Mouse (Mus musculus): ENCODE measurements around the gene Ankrd39. TPM values are rescaled to one million over a fixed set of nuclear protein-coding genes. Genes with fewer than 3 reads are reported as not detected.
"Not testable (repeated sequence)": the region's sequence is repeated elsewhere in the genome, so short reads cannot be mapped to it uniquely, and the experiment has no call there.

The Ankrd39 gene
- polyA plus RNA-seq, 1 experiment from 2014 or later = 26.8 TPM

DNA sequence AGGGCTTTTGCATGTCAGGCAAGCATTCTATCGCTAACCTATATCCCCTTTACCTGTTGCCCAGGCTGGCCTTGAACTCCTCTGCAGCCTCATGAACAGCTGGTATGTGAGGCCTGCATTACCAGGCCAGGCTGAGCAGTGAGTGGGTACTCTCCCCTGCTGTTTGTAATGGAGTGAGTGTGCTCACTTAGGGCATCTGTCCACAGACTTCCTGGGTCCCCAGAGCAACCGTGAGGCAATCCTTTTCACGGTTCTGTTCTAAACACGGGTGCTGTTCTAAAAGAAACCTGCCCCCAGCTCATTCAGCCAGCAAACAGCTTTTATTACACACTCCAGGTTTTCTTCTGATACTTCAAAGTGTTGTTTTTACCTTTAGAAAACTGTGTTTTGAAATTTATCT, 8.5 kb downstream of the Ankrd39 start:
- no peaks in the 10 kb centered on the region for H3K27me3 ChIP-seq (replicated peaks; ENCODE audit: control insufficient read depth, insufficient read depth, low read length)
- peak overlapping the region; percentile 54 for H3K27ac ChIP-seq (ENCODE audit: low read length)
- no peak for ATAC-seq
- H3K4me2 ChIP-seq (ENCODE audit: low read depth, low read length) = no peak overlapping the region
- peaks cover 16% of the 10 kb centered on the region for H3K36me3 ChIP-seq (ENCODE audit: control insufficient read depth, insufficient read depth, low read length)
- no peaks in the 10 kb centered on the region for H3K9me3 ChIP-seq (ENCODE audit: control insufficient read depth, low read length)
- no peaks in the 10 kb centered on the region for H3K4me1 ChIP-seq (ENCODE audit: control insufficient read depth, insufficient read depth, low read length)
- H3K4me3 ChIP-seq (ENCODE audit: low read length) = no peak overlapping the region
- 74% methylated on average over 4 of the region's 4 CpGs for WGBS
- H3K9ac ChIP-seq (ENCODE audit: low read depth, low read length) = no peak overlapping the region

DNA sequence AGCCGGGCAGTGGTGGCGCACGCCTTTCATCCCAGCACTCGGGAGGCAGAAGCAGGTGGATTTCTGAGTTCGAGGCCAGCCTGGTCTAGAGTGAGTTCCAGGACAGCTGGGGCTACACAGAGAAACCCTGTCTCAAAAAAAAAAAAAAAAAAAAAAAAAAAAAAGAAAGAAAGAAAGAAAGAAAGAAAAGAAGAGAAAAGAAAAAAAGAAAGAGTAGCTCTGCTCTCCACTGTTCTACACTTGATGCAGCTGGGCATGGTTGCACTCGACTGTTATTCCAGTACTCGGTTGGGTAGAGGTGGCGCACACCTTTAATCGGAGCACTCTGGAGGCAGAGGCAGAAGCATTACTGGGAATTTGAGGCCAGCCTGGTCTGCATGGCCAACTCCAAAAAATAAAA, 10.5 kb downstream of the Ankrd39 start, which contains the start of gene Ankrd23:
Gene Ankrd23 (minus strand): TSS at position 101 of the 400 bp plus-strand sequence.
- H3K4me2 ChIP-seq (ENCODE audit: low read depth, low read length); H3K9ac ChIP-seq (ENCODE audit: low read depth, low read length); ATAC-seq; H3K9me3 ChIP-seq (ENCODE audit: control insufficient read depth, low read length); H3K27me3 ChIP-seq (replicated peaks; ENCODE audit: control insufficient read depth, insufficient read depth, low read length); H3K27ac ChIP-seq (ENCODE audit: low read length); H3K4me3 ChIP-seq (ENCODE audit: low read length); H3K4me1 ChIP-seq (ENCODE audit: control insufficient read depth, insufficient read depth, low read length): not testable (repeated sequence)
- 94% methylated on average over 9 of the region's 9 CpGs for WGBS
- peaks cover 14% of the 10 kb centered on the region for H3K36me3 ChIP-seq (ENCODE audit: control insufficient read depth, insufficient read depth, low read length)

DNA sequence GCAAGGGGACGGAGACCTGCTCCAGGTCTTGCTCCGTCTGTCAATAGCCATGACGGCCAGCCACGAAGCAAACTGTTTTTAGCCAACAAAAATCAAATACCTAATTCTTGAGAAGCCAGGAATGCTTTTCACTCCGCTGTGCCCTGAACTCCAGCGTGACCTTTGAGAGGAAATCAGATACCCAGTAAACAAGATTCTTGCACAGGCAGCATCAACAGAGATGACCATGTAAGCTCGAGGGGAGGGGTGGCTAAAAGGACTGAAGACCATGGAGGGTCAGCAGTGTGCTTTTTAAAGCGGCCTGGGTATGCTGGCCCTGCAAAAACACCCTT, 10.9 kb downstream of the Ankrd39 start:
- no peaks in the 10 kb centered on the region for H3K27me3 ChIP-seq (replicated peaks; ENCODE audit: control insufficient read depth, insufficient read depth, low read length)
- no peaks in the 10 kb centered on the region for H3K4me1 ChIP-seq (ENCODE audit: control insufficient read depth, insufficient read depth, low read length)
- WGBS = 59% methylated on average over 8 of the region's 8 CpGs
- no peaks in the 10 kb centered on the region for H3K9me3 ChIP-seq (ENCODE audit: control insufficient read depth, low read length)
- H3K4me3 ChIP-seq (ENCODE audit: low read length) = no peak overlapping the region
- H3K36me3 ChIP-seq (ENCODE audit: control insufficient read depth, insufficient read depth, low read length) = peaks cover 10% of the 10 kb centered on the region
- ATAC-seq = no peak
- H3K27ac ChIP-seq (ENCODE audit: low read length) = no peak overlapping the region
- H3K9ac ChIP-seq (ENCODE audit: low read depth, low read length) = no peak overlapping the region
- no peak overlapping the region for H3K4me2 ChIP-seq (ENCODE audit: low read depth, low read length)

DNA sequence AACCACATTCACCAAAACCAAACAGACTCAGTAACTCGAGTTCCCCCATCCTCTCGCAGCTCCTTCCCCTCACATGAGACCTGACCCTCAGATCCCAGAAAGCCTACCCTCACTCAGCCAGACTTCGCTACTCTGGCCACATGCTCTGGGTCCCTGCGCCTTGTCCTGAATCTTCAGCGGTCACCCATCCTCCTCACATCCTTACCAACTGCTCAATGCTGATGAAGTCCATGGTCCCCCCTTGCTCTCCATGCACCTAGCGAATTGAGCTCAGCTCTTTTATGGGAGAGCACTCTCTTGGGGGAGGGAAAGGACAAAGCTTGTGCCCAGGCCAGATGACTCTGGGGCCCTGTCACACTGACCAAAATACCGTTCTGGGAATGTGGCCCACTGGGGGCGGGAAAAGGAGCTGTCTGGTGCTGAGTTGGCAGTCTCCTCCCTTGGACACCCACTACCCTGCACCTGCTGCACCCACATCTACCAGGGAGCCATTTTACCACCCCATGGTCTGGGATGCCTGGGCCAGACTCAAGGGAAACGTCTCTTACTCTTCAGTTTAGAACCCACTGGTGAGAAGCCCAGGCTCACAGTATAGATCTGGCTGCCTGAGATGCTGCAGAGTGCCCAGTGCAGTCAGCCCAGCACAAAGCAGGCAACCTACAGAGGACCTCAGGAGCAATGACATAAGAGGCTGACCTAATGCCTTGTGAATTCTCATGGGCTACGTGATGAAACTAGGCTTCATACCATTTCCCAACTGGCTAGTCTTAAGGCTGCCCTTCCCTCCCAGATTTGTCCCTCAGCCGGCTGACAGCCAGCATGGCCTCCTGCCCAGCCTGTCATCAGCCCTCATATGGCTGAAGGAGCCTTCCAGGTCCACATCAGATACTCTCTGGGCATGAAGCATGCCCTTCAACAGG, 11.5 kb downstream of the Ankrd39 start:
- no peak overlapping the region for H3K4me3 ChIP-seq (ENCODE audit: low read length)
- H3K27ac ChIP-seq (ENCODE audit: low read length) = no peak overlapping the region
- H3K4me2 ChIP-seq (ENCODE audit: low read depth, low read length) = no peak overlapping the region
- no peaks in the 10 kb centered on the region for H3K27me3 ChIP-seq (replicated peaks; ENCODE audit: control insufficient read depth, insufficient read depth, low read length)
- ATAC-seq = no peak
- no peak overlapping the region for H3K9ac ChIP-seq (ENCODE audit: low read depth, low read length)
- H3K4me1 ChIP-seq (ENCODE audit: control insufficient read depth, insufficient read depth, low read length) = no peaks in the 10 kb centered on the region
- 82% methylated on average over 11 of the region's 11 CpGs for WGBS
- peaks cover 7% of the 10 kb centered on the region for H3K36me3 ChIP-seq (ENCODE audit: control insufficient read depth, insufficient read depth, low read length)
- no peaks in the 10 kb centered on the region for H3K9me3 ChIP-seq (ENCODE audit: control insufficient read depth, low read length)

DNA sequence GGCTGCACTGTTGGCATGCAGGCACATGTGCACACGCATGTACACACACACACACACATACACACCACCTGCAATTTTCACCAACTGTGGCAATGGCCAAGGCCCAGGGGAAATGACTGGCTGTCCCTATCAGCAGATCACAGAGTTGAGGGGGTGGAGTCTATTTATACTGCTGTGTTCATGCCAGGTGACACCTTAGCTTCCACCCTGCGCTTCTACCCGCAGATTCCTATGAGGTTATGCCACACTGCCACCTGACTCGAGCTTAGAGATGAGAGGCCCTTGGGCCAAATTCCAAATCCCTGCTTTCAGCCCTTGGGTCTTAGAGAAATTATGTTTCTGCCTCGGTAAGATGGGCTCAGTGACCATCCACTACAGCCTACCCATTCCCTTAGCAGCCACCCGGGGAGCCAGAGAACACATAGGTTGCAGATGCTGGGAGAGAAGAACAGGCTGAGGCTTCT, 12.6 kb downstream of the Ankrd39 start:
- Histone ChIP-seq H3K9me3 (ENCODE audit: control insufficient read depth, low read length) (no peaks in the 10 kb centered on the region), H3K27me3 (replicated peaks; ENCODE audit: control insufficient read depth, insufficient read depth, low read length) (no peaks in the 10 kb centered on the region), H3K4me1 (ENCODE audit: control insufficient read depth, insufficient read depth, low read length) (no peaks in the 10 kb centered on the region), H3K4me2 (ENCODE audit: low read depth, low read length) (no peak overlapping the region), H3K4me3 (ENCODE audit: low read length) (no peak overlapping the region), H3K36me3 (ENCODE audit: control insufficient read depth, insufficient read depth, low read length) (peaks cover 7% of the 10 kb centered on the region), H3K9ac (ENCODE audit: low read depth, low read length) (no peak overlapping the region), H3K27ac (ENCODE audit: low read length) (no peak overlapping the region)
- 69% methylated on average over 6 of the region's 6 CpGs for whole genome bisulfite sequencing
- 0 out of 2 replicates have a peak, but pooled peaks have one; percentile 35 for ATAC-seq

DNA sequence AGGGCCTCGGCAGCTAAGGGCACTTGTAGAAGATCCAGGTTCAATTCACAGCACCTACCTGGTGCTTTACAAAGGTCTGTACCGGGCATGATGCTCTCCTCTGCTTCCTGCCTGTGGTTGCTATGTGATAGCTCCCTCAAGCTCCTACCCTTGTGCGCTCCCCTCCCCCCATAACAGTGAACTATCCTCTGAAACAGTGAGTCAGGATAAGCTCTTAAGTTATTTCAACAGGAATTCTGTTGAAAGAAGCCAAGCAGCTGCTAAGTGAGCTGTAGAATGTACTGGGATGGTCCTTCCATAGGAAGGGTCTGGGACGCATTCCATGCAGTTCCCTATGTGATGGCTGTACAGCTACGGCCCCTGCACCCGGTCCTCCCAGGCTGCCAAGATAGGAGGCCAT, 13.7 kb downstream of the Ankrd39 start:
- H3K4me2 ChIP-seq (ENCODE audit: low read depth, low read length) = no peak overlapping the region
- peaks cover under 1% of the 10 kb centered on the region; the same call in 1 of the 2 replicates for H3K36me3 ChIP-seq (ENCODE audit: control insufficient read depth, insufficient read depth, low read length)
- WGBS = 76% methylated on average over 6 of the region's 6 CpGs
- no peak for ATAC-seq
- no peaks in the 10 kb centered on the region for H3K27me3 ChIP-seq (replicated peaks; ENCODE audit: control insufficient read depth, insufficient read depth, low read length)
- H3K4me1 ChIP-seq (ENCODE audit: control insufficient read depth, insufficient read depth, low read length) = no peaks in the 10 kb centered on the region
- no peak overlapping the region for H3K27ac ChIP-seq (ENCODE audit: low read length)
- no peaks in the 10 kb centered on the region for H3K9me3 ChIP-seq (ENCODE audit: control insufficient read depth, low read length)
- H3K9ac ChIP-seq (ENCODE audit: low read depth, low read length) = no peak overlapping the region
- no peak overlapping the region for H3K4me3 ChIP-seq (ENCODE audit: low read length)

DNA sequence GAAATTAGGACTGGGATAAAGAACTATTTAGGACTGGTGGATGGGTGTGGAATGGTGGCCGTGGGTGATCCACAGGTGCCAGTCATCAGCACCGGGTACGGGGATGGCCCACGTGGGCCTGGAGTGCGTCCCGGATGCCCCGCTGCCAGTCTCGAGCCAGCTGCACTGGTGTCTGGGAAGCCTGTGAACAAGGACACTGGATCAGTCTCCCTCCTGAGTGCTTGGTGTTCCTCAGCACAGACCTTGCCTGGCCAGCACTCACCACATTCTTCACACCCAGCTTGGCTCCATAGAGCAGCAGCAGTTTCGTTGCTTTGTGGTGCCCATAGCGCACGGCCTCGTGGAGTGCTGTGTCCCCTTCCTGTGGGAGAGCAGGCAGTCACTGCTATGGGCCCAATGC, 15.8 kb downstream of the Ankrd39 start:
- Histone ChIP-seq H3K4me1 (ENCODE audit: control insufficient read depth, insufficient read depth, low read length) (no peaks in the 10 kb centered on the region), H3K36me3 (ENCODE audit: control insufficient read depth, insufficient read depth, low read length) (no peaks in the 10 kb centered on the region; the same call in 1 of the 2 replicates), H3K4me2 (ENCODE audit: low read depth, low read length) (no peak overlapping the region), H3K9ac (ENCODE audit: low read depth, low read length) (0 out of 2 replicates have a peak overlapping the region, but pooled peaks have one; percentile 7), H3K9me3 (ENCODE audit: control insufficient read depth, low read length) (no peaks in the 10 kb centered on the region), H3K27me3 (replicated peaks; ENCODE audit: control insufficient read depth, insufficient read depth, low read length) (no peaks in the 10 kb centered on the region), H3K4me3 (ENCODE audit: low read length) (no peak overlapping the region), H3K27ac (ENCODE audit: low read length) (no peak overlapping the region)
- no peak for ATAC-seq
- WGBS = 94% methylated on average over 12 of the region's 12 CpGs

DNA sequence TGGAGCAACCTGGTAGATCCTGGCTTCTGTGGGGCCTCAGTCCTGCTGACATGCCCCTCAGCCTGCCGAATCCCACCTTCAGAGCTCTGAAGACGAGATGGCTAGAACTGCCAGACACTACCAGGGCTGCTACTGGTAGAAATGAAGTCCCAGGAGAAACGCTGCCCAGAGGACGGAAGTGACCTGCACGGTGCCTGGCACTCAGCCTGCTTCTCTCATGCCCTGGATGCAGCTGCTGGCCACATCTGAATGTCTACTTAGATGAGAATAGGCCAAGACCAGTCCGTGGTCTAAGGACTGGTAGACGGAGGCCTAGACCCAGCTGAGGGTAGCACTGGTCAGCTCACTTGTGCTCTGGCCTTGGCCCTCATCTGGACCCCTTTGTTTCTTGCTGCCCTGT, 16.3 kb downstream of the Ankrd39 start:
- 81% methylated on average over 7 of the region's 7 CpGs for WGBS

DNA sequence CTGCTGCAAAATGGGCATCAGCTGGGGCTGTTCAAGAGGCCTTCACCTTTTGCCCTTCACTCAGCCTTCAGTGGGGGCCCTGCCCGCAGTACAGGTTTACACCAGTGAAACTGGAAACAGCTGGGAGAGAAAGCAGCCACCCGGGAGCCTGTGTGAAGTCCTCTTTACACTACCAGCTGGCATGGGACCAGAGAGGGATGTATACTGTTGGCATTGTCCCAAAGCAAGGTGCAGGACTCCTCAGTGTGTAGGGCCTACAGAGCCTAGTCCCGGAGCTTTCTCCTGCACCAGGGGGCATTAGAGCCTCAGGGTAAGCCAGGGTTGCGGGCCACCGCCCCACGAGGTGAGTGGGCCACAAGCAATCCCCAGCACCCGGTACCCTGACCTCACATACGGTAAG, 16.8 kb downstream of the Ankrd39 start:
- Histone ChIP-seq H3K9ac (ENCODE audit: low read depth, low read length) (no peak overlapping the region), H3K27me3 (replicated peaks; ENCODE audit: control insufficient read depth, insufficient read depth, low read length) (no peaks in the 10 kb centered on the region), H3K4me2 (ENCODE audit: low read depth, low read length) (no peak overlapping the region), H3K4me1 (ENCODE audit: control insufficient read depth, insufficient read depth, low read length) (no peaks in the 10 kb centered on the region), H3K9me3 (ENCODE audit: control insufficient read depth, low read length) (no peaks in the 10 kb centered on the region), H3K4me3 (ENCODE audit: low read length) (no peak overlapping the region), H3K36me3 (ENCODE audit: control insufficient read depth, insufficient read depth, low read length) (peaks cover 4% of the 10 kb centered on the region), H3K27ac (ENCODE audit: low read length) (no peak overlapping the region)
- 77% methylated on average over 8 of the region's 8 CpGs for WGBS
- no peak for ATAC-seq

More for the DNA sequence above, 16.3 kb downstream of the Ankrd39 start:
- Histone ChIP-seq H3K4me1 (ENCODE audit: control insufficient read depth, insufficient read depth, low read length) (no peaks in the 10 kb centered on the region), H3K9me3 (ENCODE audit: control insufficient read depth, low read length) (no peaks in the 10 kb centered on the region), H3K27ac (ENCODE audit: low read length) (no peak overlapping the region), H3K9ac (ENCODE audit: low read depth, low read length) (no peak overlapping the region), H3K4me2 (ENCODE audit: low read depth, low read length) (no peak overlapping the region), H3K27me3 (replicated peaks; ENCODE audit: control insufficient read depth, insufficient read depth, low read length) (no peaks in the 10 kb centered on the region), H3K36me3 (ENCODE audit: control insufficient read depth, insufficient read depth, low read length) (no peaks in the 10 kb centered on the region; the same call in 1 of the 2 replicates), H3K4me3 (ENCODE audit: low read length) (no peak overlapping the region)
- no peak for ATAC-seq

All from intestine, embryonic 16.5 days (tissue).